In genomic region chr2:125820397-125820796, GRCm38 (mm10) we compare ENCODE assay signal across 34 mouse cellular contexts.
"Had no signal": no experiment of that assay in that cellular context is flagged by ENCODE, and none has a peak within 500 bp of the region (broad histone marks: within the 10 kb centered on the region; RNA-seq: fewer than 3 reads in every experiment).

No protein-coding gene starts in this region.

- H3K36me3 ChIP-seq: heart, embryonic 10.5 days; heart, embryonic 12.5 days; heart, embryonic 13.5 days; heart, embryonic 15.5 days; hindbrain, embryonic 10.5 days; hindbrain, embryonic 12.5 days; hindbrain, embryonic 13.5 days; hindbrain, embryonic 15.5 days; intestine, embryonic 15.5 days; kidney, embryonic 15.5 days had no signal

- H3K27ac ChIP-seq: heart, embryonic 10.5 days; heart, embryonic 13.5 days; heart, embryonic 15.5 days; hindbrain, embryonic 10.5 days; hindbrain, embryonic 12.5 days; hindbrain, embryonic 13.5 days; hindbrain, embryonic 14.5 days; hindbrain, embryonic 15.5 days; hindbrain, postnatal 0 days; intestine, embryonic 15.5 days; kidney, embryonic 15.5 days; kidney, postnatal 0 days had no signal

- H3K9ac ChIP-seq: heart, embryonic 12.5 days; heart, embryonic 13.5 days; heart, embryonic 15.5 days; hindbrain, embryonic 12.5 days; hindbrain, embryonic 13.5 days; hindbrain, embryonic 14.5 days; hindbrain, embryonic 15.5 days; intestine, embryonic 15.5 days; kidney, embryonic 15.5 days had no signal

- H3K27me3 ChIP-seq: heart, embryonic 12.5 days; heart, embryonic 13.5 days; heart, embryonic 15.5 days; hindbrain, embryonic 12.5 days; hindbrain, embryonic 13.5 days; hindbrain, embryonic 15.5 days; intestine, embryonic 15.5 days; kidney, embryonic 15.5 days had no signal

- H3K4me2 ChIP-seq: heart, embryonic 12.5 days; heart, embryonic 13.5 days; heart, embryonic 15.5 days; hindbrain, embryonic 12.5 days; hindbrain, embryonic 13.5 days; hindbrain, embryonic 14.5 days; hindbrain, embryonic 15.5 days; intestine, embryonic 15.5 days; kidney, embryonic 15.5 days had no signal

- H3K4me3 ChIP-seq: heart, embryonic 10.5 days; heart, embryonic 12.5 days; heart, embryonic 13.5 days; heart, embryonic 15.5 days; hindbrain, embryonic 10.5 days; hindbrain, embryonic 12.5 days; hindbrain, embryonic 13.5 days; hindbrain, embryonic 15.5 days; intestine, embryonic 15.5 days; kidney, embryonic 15.5 days; layer of hippocampus, adult 2 months had no signal

- DNase-seq: heart, postnatal 10 days; heart, postnatal 14 days; heart, postnatal 36 days; heart, postnatal 4 days; kidney, adult 11 months; kidney, adult 18-20 months; kidney, adult 2 months; kidney, adult 8-10 months; kidney, adult 9 months; kidney, postnatal 10 days; kidney, postnatal 14 days; kidney, postnatal 25 days; kidney, postnatal 36 days; kidney, postnatal 4 days; layer of hippocampus, adult 9-11 months; layer of hippocampus, postnatal 36 days had no signal

- ATAC-seq: hindbrain, embryonic 16.5 days; hindbrain, postnatal 0 days; inflammation-experienced regulatory T-cells, adult 6 months; intestine, embryonic 15.5 days; intestine, embryonic 16.5 days; intestine, postnatal 0 days had no signal

- H3K4me1 ChIP-seq: heart, embryonic 10.5 days; heart, embryonic 12.5 days; heart, embryonic 13.5 days; heart, embryonic 15.5 days; hindbrain, embryonic 10.5 days; hindbrain, embryonic 12.5 days; hindbrain, embryonic 13.5 days; hindbrain, embryonic 15.5 days; intestine, embryonic 15.5 days; kidney, embryonic 15.5 days had no signal

- H3K9me3 ChIP-seq: heart, embryonic 10.5 days; heart, embryonic 12.5 days; heart, embryonic 13.5 days; heart, embryonic 15.5 days; hindbrain, embryonic 10.5 days; hindbrain, embryonic 12.5 days; hindbrain, embryonic 13.5 days; hindbrain, embryonic 15.5 days; intestine, embryonic 15.5 days; kidney, embryonic 15.5 days had no signal
